Mouse (Mus musculus): Measurements from ENCODE around the gene B4galnt1. TPM values are rescaled to one million over a fixed set of nuclear protein-coding genes. Genes with fewer than 3 reads are reported as not detected.

Gene B4galnt1
- polyA plus RNA-seq, 2 experiments: 11.8 to 12.1 TPM

DNA sequence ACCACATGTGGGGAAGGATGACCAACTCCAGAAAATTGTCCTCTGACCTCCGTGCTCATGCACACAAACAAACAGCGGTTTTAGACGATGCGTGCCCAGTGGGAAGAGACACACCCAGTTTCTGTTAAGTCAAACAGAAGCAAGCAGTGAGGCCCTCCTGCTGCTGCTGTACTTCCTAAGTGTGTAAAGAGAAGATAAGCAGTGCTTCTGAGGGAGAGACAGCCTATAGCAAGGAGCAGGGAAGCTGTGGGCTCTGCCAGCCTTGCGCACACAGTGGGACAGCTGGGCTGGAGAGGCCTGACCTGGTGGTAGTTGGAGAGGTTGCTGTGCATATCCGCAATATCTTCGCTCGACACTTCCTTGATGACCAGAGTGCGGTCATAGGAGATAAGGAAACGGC lies 40.3 kb downstream of the B4galnt1 start:
- no peaks in the 10 kb centered on the region for H3K27me3 ChIP-seq (ENCODE audit: control insufficient read depth, insufficient read depth, low read length)
- no peak overlapping the region for H3K4me2 ChIP-seq (replicated peaks; ENCODE audit: low read depth, low read length, severe bottlenecking)
- no peak overlapping the region for H3K9ac ChIP-seq (ENCODE audit: low read depth, low read length, severe bottlenecking)
- no peak for ATAC-seq (ENCODE audit: low FRiP score, low read depth)
- DNase-seq (ENCODE audit: low spot score): no peak
- no peaks in the 10 kb centered on the region for H3K9me3 ChIP-seq (ENCODE audit: control insufficient read depth, low read length)
- H3K36me3 ChIP-seq (ENCODE audit: control insufficient read depth, insufficient read depth, low read length): peaks cover 62% of the 10 kb centered on the region
- H3K4me1 ChIP-seq (ENCODE audit: control insufficient read depth, insufficient read depth, low read length): peaks cover 3% of the 10 kb centered on the region
- H3K4me3 ChIP-seq (replicated peaks; ENCODE audit: low read length): no peak overlapping the region
- no peak for TF ChIP-seq POLR2A (IDR thresholded peaks at IDR 0.05; ENCODE audit: borderline replicate concordance, extremely low read depth, insufficient read depth, insufficient read length)
- WGBS: 96% methylated on average over 10 of the region's 10 CpGs
- no peak overlapping the region for H3K27ac ChIP-seq (replicated peaks; ENCODE audit: low read depth, low read length)

GRCm38 (mm10) chr10:127208921-127209320 lies 43.9 kb downstream of the B4galnt1 start:
- Histone ChIP-seq H3K4me1 (ENCODE audit: control insufficient read depth, insufficient read depth, low read length) (peaks cover 8% of the 10 kb centered on the region), H3K27ac (replicated peaks; ENCODE audit: low read depth, low read length) (no peak overlapping the region), H3K4me3 (replicated peaks; ENCODE audit: low read length) (no peak overlapping the region), H3K9ac (ENCODE audit: low read depth, low read length, severe bottlenecking) (no peak overlapping the region), H3K4me2 (replicated peaks; ENCODE audit: low read depth, low read length, severe bottlenecking) (no peak overlapping the region), H3K27me3 (ENCODE audit: control insufficient read depth, insufficient read depth, low read length) (no peaks in the 10 kb centered on the region), H3K36me3 (ENCODE audit: control insufficient read depth, insufficient read depth, low read length) (peaks cover 37% of the 10 kb centered on the region), H3K9me3 (ENCODE audit: control insufficient read depth, low read length) (no peaks in the 10 kb centered on the region)
- TF ChIP-seq POLR2A (IDR thresholded peaks at IDR 0.05; ENCODE audit: borderline replicate concordance, extremely low read depth, insufficient read depth, insufficient read length): no peak
- WGBS: 80% methylated on average over 4 of the region's 4 CpGs
- no peak for ATAC-seq (ENCODE audit: low FRiP score, low read depth)
- no peak for DNase-seq (ENCODE audit: low spot score)

DNA sequence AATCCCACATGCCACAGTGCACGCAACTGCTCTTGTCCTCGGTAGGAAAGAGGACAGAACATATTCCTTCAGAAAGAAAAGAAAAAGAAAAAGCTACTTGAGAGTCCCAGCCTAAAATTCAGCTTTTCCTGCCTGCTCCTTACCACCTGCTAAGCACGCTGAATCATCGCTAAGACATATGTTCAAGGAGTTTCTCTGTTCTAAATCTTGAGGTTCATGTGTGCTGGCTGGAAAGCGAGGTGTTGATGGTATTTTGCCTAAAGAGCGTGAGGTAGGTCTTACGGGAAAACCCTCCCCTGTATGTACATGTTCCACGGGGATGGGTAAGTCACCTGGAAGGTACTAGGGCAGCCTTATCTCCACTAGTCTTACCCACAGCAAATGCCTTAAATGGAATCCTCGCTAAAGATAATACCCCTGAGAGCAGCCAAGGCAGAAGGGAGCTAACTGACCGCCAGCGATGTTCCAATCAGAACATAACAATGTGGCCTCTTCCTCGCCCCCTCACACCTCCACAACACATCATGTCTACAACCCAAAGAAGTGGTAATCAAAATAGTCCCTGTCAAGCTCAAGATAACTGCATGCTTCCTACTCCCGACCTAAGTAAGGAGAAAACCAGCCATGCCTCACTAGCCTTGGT lies 45.0 kb downstream of the B4galnt1 start:
- WGBS: 90% methylated on average over 13 of the region's 13 CpGs
- DNase-seq (ENCODE audit: low spot score): no peak
- H3K27me3 ChIP-seq (ENCODE audit: control insufficient read depth, insufficient read depth, low read length): no peaks in the 10 kb centered on the region
- peaks cover 8% of the 10 kb centered on the region for H3K4me1 ChIP-seq (ENCODE audit: control insufficient read depth, insufficient read depth, low read length)
- H3K9ac ChIP-seq (ENCODE audit: low read depth, low read length, severe bottlenecking): no peak overlapping the region
- H3K27ac ChIP-seq (replicated peaks; ENCODE audit: low read depth, low read length): no peak overlapping the region
- H3K4me2 ChIP-seq (replicated peaks; ENCODE audit: low read depth, low read length, severe bottlenecking): peak overlapping the region; percentile 69
- TF ChIP-seq POLR2A (IDR thresholded peaks at IDR 0.05; ENCODE audit: borderline replicate concordance, extremely low read depth, insufficient read depth, insufficient read length): no peak
- no peaks in the 10 kb centered on the region for H3K9me3 ChIP-seq (ENCODE audit: control insufficient read depth, low read length)
- H3K4me3 ChIP-seq (replicated peaks; ENCODE audit: low read length): peak overlapping the region; percentile 84
- no peak for ATAC-seq (ENCODE audit: low FRiP score, low read depth)
- peaks cover 28% of the 10 kb centered on the region for H3K36me3 ChIP-seq (ENCODE audit: control insufficient read depth, insufficient read depth, low read length)

- WGBS: 0% methylated on average over 18 of the region's 25 CpGs
- DNase-seq (ENCODE audit: low spot score) (no peak), ATAC-seq (ENCODE audit: low FRiP score, low read depth) (peak; percentile 34)
- Histone ChIP-seq H3K4me1 (ENCODE audit: control insufficient read depth, insufficient read depth, low read length) (peaks cover 8% of the 10 kb centered on the region), H3K4me2 (replicated peaks; ENCODE audit: low read depth, low read length, severe bottlenecking) (peak overlapping the region; percentile 69), H3K36me3 (ENCODE audit: control insufficient read depth, insufficient read depth, low read length) (peaks cover 19% of the 10 kb centered on the region), H3K27ac (replicated peaks; ENCODE audit: low read depth, low read length) (no peak overlapping the region), H3K4me3 (replicated peaks; ENCODE audit: low read length) (peak overlapping the region; percentile 84), H3K9ac (ENCODE audit: low read depth, low read length, severe bottlenecking) (peak overlapping the region; percentile 70), H3K27me3 (ENCODE audit: control insufficient read depth, insufficient read depth, low read length) (no peaks in the 10 kb centered on the region), H3K9me3 (ENCODE audit: control insufficient read depth, low read length) (no peaks in the 10 kb centered on the region)
- no peak for TF ChIP-seq POLR2A (IDR thresholded peaks at IDR 0.05; ENCODE audit: borderline replicate concordance, extremely low read depth, insufficient read depth, insufficient read length)
These were observed 46.0 kb downstream of the B4galnt1 start for GRCm38 (mm10) chr10:127210961-127211405.

DNA sequence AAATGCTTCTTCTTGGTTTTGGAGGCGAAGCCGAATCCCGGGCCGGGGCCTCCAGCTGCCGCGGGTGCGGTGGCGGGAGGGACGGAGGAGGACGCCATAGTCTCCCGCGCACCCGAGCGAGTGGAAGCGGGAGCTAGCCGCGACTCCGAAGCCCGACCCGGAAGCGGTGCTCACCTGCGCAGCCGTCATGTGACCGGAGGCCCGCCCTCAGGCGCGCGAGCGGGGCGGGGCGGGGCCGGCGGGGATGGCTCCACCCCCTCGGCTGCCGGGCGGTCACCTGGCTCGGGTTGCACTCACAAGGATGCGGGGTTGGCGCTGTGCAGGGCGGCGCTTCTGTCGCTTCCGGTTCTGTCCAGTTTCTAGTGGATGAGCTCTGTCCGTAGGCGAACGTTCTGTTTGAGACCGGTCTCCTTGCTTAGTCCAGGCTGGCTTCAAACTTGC lies 46.4 kb downstream of the B4galnt1 start, which contains the start of gene Pip4k2c:
TSS of gene Pip4k2c (minus strand) at position 172 of the 441 bp plus-strand sequence.
- Histone ChIP-seq H3K36me3 (ENCODE audit: control insufficient read depth, insufficient read depth, low read length) (peaks cover 14% of the 10 kb centered on the region), H3K4me1 (ENCODE audit: control insufficient read depth, insufficient read depth, low read length) (peaks cover 8% of the 10 kb centered on the region), H3K27me3 (ENCODE audit: control insufficient read depth, insufficient read depth, low read length) (no peaks in the 10 kb centered on the region), H3K9ac (ENCODE audit: low read depth, low read length, severe bottlenecking) (peak within 1 kb of the TSS; percentile 70), H3K4me3 (replicated peaks; ENCODE audit: low read length) (peak within 1 kb of the TSS; percentile 84), H3K9me3 (ENCODE audit: control insufficient read depth, low read length) (no peaks in the 10 kb centered on the region), H3K27ac (replicated peaks; ENCODE audit: low read depth, low read length) (0 out of 2 replicates have a peak within 1 kb of the TSS, but pooled peaks have one; percentile 38), H3K4me2 (replicated peaks; ENCODE audit: low read depth, low read length, severe bottlenecking) (peak within 1 kb of the TSS; percentile 69)
- peak; percentile 60; the same call in 1 of the 2 replicates for TF ChIP-seq POLR2A (IDR thresholded peaks at IDR 0.05; ENCODE audit: borderline replicate concordance, extremely low read depth, insufficient read depth, insufficient read length)
- DNase-seq (ENCODE audit: low spot score) (peak; percentile 82), ATAC-seq (ENCODE audit: low FRiP score, low read depth) (peak; percentile 99)
- WGBS: 1% methylated on average over 29 of the region's 47 CpGs
